Mouse (Mus musculus) ovary, postnatal 36 days (tissue): Measurements from ENCODE around the gene Anxa7.

Experiments
- DNase-seq: peaks from one replicate; pipeline ENCODE4 v3.0.0; 2022; ENCODE audit warnings: low spot score, mixed read lengths

Anxa7 gene

GRCm38 (mm10) chr14:20432420-20432819 is 47.5 kb downstream of the Anxa7 start:
- no peak for DNase-seq

DNA sequence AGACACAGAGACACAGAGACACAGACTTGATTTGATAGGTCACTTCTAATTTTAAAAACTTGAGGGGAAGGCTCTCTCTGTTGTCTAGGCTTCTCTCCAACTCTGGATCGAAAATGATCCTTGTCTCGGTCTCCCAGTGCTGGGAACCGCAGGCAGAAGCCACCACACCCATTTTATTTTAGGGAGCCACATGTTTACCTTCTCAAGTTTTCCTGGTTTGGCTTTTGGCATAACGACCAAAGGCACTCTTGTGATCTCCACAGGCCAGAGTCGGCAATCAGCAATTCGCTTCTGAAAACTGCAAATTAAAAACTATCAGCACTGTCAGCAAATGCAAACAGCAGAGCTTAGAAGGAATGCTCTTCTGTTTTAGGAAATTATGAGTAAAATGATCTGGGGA is 48.2 kb downstream of the Anxa7 start:
- DNase-seq, result no peak

DNA sequence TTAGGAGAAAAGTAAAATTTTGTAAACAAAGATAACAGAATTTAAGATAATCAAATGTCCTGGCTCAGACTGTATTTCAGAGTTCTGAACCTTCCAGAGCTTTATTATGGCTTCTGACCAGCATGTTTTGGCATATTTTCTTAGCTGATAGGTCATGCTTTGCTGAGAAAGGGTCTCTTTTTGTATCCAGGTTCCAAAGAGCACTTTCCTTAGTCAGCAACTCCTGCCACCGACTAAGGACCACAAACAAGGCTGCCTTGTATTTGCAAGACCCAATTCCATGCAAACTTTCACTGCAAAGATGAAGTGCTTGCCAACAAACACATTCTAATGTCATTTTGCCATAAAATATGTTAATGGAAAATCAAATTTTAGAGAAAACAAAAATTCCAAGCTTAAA is 50.1 kb downstream of the Anxa7 start:
- no peak for DNase-seq

- no peak for DNase-seq
Observed at GRCm38 (mm10) chr14:20428593-20428992, 51.3 kb downstream of the Anxa7 start.

- DNase-seq, result no peak
Observed at GRCm38 (mm10) chr14:20423046-20423445, 56.9 kb downstream of the Anxa7 start.

DNA sequence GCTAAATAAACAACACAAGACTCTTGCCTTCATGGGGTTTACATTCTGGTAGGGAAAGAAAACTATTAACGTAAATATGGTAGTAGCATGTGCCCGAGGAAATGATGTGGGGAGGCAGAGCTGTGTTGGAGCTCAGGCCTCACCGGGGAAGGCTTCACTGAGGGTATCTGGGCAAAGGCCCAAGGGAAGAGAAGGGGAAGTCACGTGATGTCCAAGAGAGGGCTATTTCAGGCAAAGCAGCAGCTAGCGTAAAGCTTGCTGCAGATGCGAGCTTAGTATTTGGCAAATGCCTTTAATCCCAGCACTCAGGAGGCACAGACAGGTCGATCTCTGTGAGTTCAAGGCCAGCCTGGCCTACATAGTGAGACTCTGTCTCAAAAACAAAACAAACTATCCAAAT is 57.7 kb downstream of the Anxa7 start:
- no peak for DNase-seq
